Mouse (Mus musculus) frontal cortex, postnatal 36 days (tissue): ENCODE measurements around the gene Pdgfb.
A peak's percentile ranks its signal among the peaks of the same experiment; 100 is the strongest.

Experiments
- DNase-seq, 2 experiments: peaks; one replicate each; pipeline ENCODE4 v3.0.0; 2022; ENCODE audit warnings: low spot score in 2 of 2

Pdgfb gene

GRCm38 (mm10) chr15:79961366-79961921, 53.3 kb downstream of the Pdgfb start:
- DNase-seq = no peak

DNA sequence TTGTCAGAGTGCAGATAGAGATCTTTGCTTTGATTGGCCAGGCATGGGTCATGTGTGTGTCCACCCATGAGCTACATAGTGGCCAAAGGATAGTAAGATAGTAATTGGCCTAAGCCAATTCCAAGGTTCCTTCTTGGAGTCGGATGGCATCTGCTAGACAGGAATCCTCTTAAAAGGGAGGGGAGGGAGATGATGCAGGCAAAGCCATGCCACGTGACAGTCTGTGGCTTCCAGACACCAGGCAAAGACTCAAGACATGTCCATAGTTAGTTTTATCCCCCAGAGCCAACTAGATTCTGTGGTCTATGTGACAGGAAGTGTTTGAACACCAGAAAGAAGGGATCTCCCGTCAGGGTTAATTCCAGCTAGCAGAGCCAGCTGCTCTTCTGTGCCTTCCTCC, 56.4 kb downstream of the Pdgfb start:
- DNase-seq = no peak

DNA sequence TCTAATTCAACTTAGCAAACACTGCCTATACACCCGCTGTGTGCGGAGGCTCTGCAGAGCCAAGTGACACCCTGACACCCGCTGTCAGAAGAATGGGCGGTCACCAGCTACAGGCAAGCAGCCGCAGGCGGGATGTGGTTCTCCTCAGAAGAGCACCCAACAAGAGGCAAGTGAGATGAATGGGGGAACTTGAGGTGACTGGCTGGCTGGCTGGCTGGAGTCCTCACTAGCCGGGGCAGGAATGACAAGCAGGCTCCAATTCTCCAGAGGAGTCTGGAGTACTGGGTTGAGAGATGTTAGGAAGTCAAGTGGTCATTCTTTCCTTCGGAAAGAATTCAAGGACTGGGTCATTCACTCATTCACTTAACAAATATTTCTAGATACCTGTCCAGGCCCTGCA, 58.2 kb downstream of the Pdgfb start:
- DNase-seq = no peak

DNA sequence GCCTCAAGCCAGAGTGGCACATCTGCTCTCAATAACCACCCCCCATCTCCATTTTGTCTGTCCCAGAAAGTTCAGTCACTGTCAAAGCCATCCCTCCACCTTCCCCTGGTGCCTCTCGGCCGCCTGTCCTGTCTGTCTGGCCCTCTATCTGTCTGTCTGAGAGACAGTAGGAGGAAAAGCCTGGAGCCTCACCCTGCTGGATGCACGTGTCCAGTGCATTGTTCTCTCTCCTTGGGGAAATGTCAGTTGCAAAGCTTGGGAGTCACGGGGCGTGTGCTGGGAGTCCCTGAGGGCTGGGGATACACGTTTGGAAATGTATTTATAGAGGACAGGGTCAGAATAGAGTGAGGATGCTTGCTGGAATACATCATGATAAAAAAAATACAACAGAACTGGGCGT, 61.3 kb downstream of the Pdgfb start:
- DNase-seq = no peak

- DNase-seq = no peak
These were observed 62.1 kb downstream of the Pdgfb start for GRCm38 (mm10) chr15:79952504-79953231.

DNA sequence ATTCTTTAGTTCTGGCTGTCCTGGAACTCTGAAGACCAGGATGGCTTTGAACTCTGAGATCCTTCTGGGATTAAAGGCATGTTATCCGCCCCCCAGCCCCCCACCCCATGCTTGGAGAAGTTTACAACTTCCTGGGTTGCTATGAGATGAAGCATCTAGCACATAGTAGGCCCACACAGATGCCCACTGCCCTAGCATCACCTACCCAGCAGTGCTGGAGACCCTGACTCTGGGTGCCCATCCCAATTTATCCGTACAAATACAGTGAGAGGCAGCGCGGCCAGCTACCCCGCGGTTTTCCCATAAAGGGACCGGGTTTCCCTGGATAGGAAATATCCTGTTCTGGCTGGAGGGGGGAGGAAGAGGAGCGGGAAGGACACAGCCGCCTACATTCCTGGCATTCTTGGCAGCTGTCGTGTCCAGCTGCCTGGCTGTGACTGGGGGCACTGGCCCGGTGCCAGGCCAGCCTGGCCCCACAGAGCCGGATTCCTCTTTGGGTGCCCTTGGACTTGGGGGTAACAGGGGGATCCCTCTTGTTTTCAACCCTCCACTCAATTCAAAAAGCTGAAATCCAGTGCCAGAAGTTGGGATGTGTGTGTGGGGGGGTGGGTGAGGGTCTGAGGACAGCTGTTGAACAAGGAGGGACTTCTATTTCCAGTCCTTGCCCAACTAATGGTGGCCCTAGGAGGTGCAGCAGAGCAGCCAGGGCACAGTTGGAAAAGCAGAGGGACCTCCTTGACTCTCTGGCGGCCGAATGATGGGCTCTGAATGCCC, 62.9 kb downstream of the Pdgfb start:
- DNase-seq = no peak

DNA sequence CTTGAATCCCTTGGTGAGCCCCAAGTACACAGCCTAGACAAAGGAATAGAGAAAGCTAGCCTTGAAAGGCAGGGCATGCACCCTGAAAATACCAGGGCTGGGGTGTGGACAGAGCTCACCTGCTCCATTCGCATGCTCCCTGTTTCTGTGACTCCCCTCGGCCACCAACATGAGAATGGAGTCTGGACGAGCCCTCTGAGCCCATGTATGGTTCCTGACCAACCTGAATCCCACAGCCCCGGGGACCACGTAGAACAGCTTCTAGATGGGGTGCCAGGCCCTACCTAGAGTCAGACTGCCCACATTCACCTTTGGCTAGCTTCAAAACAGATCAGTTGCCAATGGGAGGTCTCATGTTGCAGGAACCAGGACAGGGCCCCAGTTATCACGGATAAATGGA, 63.6 kb downstream of the Pdgfb start:
- no peak for DNase-seq

DNA sequence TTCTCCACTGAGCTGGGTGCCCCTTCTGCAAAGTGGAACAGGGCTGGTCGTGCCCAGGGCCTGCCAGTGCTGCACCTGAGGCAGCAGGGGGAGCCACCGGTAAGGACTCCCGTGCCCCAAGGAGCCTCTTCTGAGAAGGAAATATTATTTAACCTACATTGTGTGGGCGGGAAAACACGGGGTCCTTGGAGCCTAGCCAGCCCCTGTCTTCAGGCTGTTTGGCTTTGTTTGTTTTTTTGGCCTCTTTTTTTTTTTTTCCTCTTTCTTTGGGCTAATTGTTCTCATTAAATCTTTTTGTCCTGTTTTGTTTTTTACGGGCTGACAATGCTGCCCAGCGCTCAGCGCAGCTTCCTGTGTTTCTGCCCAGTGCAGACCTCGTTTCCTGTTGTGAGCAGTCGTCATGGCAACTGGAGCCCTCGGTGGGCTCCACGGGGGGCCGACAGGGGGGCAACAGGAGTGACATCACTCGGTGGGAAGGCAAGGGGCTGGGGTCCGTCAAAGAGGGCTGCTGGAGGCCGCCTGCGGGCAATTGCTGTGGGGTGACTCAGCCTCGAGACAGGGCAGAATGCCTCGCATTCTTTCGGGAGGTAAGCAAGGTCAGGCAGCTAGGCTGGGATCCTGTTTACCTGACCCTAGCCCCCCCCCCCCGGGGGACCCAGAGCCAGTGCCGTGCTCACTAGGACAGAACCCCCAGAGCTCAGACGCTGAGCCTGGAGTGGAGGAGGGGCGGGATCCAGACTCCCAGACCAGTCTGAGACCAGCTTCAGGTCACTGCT, 64.3 kb downstream of the Pdgfb start:
- peak in 1 of 2 experiments; percentile 47 for DNase-seq

DNA sequence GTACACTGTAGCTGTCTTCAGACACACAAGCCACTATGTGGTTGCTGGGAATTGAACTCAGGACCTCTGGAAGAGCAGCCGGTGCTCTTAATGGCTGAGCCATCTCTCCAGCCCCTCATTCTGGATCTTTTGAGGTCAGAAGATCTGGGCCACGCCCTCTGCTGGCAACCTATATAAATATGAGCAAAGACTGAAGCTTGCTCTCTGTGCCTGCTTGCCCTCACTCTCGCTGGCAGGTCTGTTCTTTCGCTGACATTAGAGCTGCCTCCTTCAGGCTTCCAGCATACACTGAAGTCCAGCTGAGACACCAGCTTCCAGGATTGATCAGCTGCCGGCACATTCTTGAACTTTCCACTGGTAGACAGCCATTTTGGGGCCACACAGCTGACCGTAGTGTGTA, 67.1 kb downstream of the Pdgfb start:
- no peak for DNase-seq

DNA sequence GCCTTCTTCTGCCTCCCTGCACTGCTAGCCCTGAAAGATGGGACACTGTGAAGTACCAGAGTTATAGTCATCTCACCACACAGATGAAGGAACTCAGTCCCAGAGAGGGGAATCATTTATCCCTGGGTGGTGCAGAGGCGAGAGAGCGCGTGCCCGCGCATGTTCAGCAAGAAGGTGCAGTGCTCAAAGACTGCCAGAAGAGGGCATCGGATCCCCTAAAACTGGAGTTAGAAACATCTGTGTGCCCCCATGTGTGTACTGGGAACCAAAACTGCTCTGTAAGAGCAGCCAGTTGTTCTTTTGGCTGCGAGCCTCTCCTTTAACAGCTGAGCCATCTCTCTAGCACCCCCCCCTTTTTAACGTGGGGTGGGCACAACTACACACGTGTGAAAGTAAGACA, 68.0 kb downstream of the Pdgfb start:
- no peak for DNase-seq

DNA sequence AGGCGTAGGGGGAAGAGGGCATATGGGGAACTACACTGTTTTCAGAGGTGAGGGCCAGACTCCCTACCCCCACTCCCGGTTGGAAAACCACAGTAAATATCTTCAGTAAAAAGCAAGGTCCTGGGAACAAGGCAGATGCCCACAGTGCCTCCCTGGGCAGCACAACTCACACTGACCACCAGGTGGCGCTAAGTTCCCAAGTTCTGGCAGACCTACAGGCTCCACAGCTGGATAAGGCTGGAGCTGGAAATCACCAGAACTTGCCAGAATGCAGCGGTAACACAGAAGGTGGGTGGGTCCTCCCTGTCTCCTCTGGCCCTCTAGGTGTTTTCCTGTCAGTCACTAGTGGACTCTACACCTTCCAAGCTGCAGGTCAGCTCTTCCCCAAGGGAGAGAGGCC, 68.8 kb downstream of the Pdgfb start:
- DNase-seq = peak; percentile 90 to 91
